Mouse (Mus musculus) embryonic fibroblast, embryonic 13.5 days (primary cell): Measurements from ENCODE around the gene Pam16. TPM values are rescaled to one million over a fixed set of nuclear protein-coding genes. Genes with fewer than 3 reads are reported as not detected.
"Not testable (repeated sequence)": the region's sequence is repeated elsewhere in the genome, so short reads cannot be mapped to it uniquely, and the experiment has no call there.

Experiments
- H3K27ac ChIP-seq: 2 replicates; pipeline ENCODE4 v1.5.1; 2012; ENCODE audit warnings: low read length, control low read depth, inconsistent platforms; ENCODE audit not compliant: insufficient read depth
- H3K4me1 ChIP-seq: 2 replicates; pipeline ENCODE4 v1.6.1; 2011; ENCODE audit warnings: low read length; ENCODE audit not compliant: control insufficient read depth, insufficient read depth
- H3K4me3 ChIP-seq: 2 replicates; pipeline ENCODE4 v1.5.1; 2011; ENCODE audit warnings: mild to moderate bottlenecking, control low read depth, low read length; ENCODE audit not compliant: insufficient read depth
- CTCF ChIP-seq: IDR thresholded peaks from 2 replicates; pipeline ENCODE4 v1.5.1; 2011; ENCODE audit warnings: mild to moderate bottlenecking, control low read depth, low read length, moderate library complexity, borderline replicate concordance; ENCODE audit not compliant: insufficient read depth
- POLR2A ChIP-seq: IDR thresholded peaks from 2 replicates; pipeline ENCODE4 v1.6.1; 2011; ENCODE audit warnings: low read depth, mild to moderate bottlenecking, control low read depth, low read length, moderate library complexity
- polyA plus RNA-seq: library from polyadenylated mRNA; stranded (reverse); fragments of >200 nt; gene quantifications from 2 replicates; pipeline ENCODE4 v1.2.4, GENCODE M21; 2011; ENCODE audit warnings: low read depth; ENCODE audit not compliant: missing spikeins, insufficient read length

The Pam16 gene
- polyA plus RNA-seq, 1 experiment, result 33.1 TPM

DNA sequence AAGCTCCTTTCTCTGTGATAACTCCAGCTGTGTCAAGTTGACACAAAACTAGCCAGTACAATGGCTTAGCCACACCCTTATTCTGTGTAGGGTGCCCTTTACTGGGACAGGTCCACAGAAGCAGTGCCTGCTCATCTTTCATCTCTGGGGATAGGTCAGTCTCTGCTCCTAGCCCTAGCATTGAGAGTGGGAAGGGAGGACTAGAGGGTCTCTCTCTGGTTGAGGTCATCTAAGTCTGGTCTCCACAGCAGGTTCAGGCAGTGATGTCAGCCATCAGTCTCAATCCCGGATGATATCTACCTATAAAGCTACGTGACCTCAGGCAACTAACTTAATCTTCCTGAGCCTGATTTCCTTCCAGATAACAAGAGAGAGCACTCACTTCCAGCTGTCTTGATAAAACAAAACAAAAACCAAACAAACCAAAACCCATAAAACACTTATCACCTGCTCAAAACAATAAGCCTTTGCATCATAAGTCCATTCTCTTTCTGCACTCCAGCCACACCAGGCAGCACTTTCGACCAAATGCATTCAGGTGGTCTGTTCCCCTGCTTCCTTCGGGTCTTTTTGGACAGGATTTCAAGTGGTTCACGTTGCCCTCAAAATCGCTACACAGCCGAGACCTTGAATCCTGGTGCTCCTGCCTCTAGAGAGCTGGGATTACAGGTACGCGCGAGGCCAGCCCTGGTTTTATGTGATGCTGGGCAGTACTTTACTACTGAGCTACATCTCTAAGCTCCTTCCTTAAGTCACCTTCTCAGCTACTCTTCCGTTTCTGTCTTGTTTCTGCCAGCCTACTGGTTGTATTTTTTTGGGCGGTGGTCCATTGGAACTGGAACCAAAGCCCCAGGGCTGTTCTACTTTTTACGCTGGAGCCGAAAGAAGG lies 38.9 kb downstream of the Pam16 start:
- peak overlapping the region; percentile 41 for H3K4me3 ChIP-seq
- peaks cover 11% of the 10 kb centered on the region for H3K4me1 ChIP-seq
- peak overlapping the region; percentile 62 for H3K27ac ChIP-seq
- TF ChIP-seq POLR2A (no peak), CTCF (no peak)

DNA sequence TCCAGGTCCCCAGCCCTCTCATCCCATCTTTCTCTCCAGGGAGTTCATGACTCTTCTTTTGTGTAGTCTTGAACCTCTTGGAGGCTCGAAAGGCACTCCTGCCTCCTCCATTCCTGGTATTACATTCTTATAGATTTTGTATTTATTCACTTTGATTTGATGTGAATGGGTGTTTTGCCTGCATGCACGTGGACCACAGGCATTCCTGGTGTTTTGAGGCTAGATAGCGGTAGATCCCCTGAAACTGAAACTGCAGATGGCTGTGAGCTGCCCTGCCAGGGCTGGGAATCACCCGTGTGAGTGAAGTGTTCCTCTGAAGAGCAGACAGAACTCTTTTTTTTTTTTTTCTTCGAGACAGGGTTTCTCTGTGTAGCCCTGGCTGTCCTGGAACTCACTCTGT lies 40.4 kb downstream of the Pam16 start:
- peaks cover 11% of the 10 kb centered on the region for H3K4me1 ChIP-seq
- H3K27ac ChIP-seq, result no peak overlapping the region
- H3K4me3 ChIP-seq, result no peak overlapping the region
- TF ChIP-seq CTCF (no peak), POLR2A (no peak)

DNA sequence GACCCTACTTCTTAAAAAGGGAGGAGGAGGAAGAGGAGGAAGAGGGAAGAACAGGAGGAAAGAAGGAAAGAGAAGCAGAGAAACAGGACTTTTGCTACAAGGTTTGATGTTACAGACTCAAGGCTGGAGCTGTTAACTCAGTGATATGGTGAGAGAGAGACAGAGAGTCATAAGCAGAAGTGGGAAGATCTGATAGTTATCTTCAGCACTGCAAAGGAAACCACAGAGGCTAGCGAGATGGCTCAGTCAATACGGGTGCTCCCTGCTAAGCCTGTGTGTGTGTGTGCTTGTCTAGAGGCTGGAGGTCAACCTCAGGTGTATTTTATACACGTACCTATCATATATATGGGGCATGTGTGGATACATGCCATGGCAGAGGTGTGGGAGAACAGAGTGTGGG lies 41.0 kb downstream of the Pam16 start:
- peaks cover 11% of the 10 kb centered on the region for H3K4me1 ChIP-seq
- no peak overlapping the region for H3K27ac ChIP-seq
- H3K4me3 ChIP-seq, result no peak overlapping the region
- TF ChIP-seq CTCF (no peak), POLR2A (no peak)

DNA sequence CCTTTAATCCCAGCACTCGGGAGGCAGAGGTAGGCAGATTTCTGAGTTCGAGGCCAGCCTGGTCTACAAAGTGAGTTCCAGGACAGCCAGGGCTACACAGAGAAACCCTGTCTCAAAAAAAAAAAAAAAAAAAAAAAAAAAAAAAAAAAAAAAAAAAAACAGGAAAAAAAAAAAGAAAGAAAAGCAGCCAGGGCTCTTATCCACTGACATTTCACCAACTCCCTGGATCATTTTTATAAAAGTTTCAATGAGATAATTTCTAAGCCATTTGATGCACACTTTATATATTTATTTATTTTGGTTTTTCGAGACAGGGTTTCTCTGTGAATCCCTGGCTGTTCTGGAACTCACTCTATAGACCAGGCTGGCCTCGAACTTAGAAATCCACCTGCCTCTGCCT lies 43.6 kb downstream of the Pam16 start:
- not testable (repeated sequence) for H3K27ac ChIP-seq, H3K4me3 ChIP-seq, H3K4me1 ChIP-seq

DNA sequence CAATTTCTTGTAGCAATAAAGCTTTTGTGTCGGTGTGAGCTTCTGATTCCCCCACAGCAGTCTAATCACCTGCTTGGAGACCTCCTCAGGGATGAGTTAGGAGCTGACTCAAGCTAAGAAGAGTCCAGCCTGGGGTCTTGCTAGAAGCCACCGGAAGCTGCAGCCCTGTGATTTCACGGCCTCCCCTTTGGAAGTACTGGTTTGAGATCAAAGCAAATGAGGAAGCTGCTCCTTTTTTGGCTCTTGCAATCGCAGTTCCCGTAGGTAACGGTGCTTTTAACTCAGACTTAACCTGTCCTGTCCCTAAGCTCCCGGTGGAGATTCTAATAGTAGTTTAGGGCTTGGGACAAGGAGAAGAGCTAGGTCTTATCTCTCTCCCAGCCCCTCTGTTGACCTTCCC lies 46.2 kb downstream of the Pam16 start:
- H3K4me1 ChIP-seq, result no peaks in the 10 kb centered on the region
- no peak for TF ChIP-seq CTCF
- TF ChIP-seq POLR2A, result no peak
- no peak overlapping the region for H3K27ac ChIP-seq
- no peak overlapping the region for H3K4me3 ChIP-seq

DNA sequence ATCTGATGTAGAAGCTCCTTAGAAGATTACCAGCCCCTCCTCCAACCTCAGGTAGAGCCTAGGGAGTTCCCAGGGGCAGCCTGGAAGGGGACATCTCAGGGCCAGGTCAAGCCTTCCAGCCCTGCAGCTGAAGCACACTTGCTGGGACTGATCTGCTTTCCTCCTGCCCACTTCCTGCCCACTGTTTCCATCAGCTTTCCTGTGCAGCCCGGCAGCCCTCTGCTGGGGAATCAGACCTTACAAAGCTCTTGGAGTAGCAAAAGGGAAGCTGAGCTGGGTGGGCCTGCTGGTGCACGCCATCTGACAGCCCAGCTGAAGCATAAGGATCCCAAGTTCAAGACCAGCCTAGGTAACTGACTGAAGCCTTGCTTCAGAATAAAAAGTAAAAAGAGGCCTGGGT lies 47.9 kb downstream of the Pam16 start:
- Histone ChIP-seq H3K4me3 (no peak overlapping the region), H3K4me1 (no peaks in the 10 kb centered on the region), H3K27ac (no peak overlapping the region)
- TF ChIP-seq CTCF, result no peak
- TF ChIP-seq POLR2A, result no peak

DNA sequence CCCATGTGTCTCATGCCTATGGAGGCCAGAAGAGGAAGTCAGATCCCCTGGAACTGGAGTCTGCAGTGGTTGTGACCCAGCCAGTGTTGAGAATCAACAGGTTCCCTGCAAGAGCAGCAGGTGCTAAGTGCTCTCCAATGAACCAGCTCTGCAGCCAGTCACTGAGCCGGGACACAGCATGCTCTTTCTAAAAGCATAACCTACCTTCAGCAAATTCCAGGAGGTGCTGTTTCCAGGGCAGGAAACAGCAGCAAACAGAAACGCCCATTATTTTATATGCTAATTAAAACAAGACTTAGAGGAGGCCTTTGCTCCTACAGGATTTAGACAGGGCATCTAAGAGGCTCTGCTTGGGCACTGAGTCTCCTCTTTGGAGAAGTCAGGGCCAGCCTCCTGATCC lies 48.8 kb downstream of the Pam16 start:
- H3K4me3 ChIP-seq, result no peak overlapping the region
- no peak overlapping the region for H3K27ac ChIP-seq
- TF ChIP-seq POLR2A (no peak), CTCF (no peak)
- H3K4me1 ChIP-seq, result no peaks in the 10 kb centered on the region

DNA sequence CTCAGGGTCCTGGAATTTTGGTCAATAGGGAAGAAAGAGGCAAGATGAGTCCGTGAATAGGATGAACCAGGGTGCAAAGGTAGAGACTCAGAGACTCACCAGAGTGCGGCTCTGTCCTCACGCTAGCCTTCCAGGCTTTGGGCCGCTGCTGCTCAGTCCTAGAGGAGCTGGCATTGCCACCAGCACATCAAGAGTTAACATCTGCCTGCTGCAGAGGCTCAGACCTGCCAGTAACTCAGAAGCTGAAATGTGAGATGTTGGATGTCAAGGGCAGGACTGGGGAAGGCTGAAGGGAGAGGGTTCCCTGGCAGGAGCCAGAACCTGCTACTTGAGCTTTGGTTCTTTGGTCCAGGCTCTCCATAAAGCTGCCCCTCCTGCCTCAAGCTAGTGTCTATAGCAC lies 54.1 kb downstream of the Pam16 start:
- H3K27ac ChIP-seq, result no peak overlapping the region
- H3K4me1 ChIP-seq, result no peaks in the 10 kb centered on the region
- TF ChIP-seq CTCF, result no peak
- no peak for TF ChIP-seq POLR2A
- no peak overlapping the region for H3K4me3 ChIP-seq

DNA sequence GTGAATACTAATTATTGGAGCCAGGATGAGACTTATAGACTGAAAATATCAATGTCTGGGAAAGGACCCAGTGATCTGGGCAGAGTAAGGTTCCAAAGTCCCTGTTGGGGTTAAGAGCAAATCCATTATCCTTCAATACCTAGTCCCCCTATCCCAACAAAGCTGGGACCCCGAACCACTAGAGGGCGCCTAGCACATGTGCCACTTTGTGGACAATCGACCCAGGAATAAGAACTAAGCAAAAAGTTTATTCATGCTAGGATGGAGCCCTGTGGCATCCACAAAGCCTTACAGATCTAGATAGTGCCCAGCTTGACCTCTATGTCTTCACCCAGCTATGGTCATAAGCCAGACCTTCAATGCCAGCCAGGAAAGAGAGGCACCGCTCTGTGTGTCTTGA lies 56.9 kb downstream of the Pam16 start:
- H3K27ac ChIP-seq, result no peak overlapping the region
- no peak overlapping the region for H3K4me3 ChIP-seq
- peak; percentile 74 for TF ChIP-seq CTCF
- TF ChIP-seq POLR2A, result no peak
- H3K4me1 ChIP-seq, result no peaks in the 10 kb centered on the region

Other genes starting within 250 kb of the Pam16 start
- gene Adcy9, start 204.5 kb downstream of the Pam16 start, polyA plus RNA-seq, result 2.3 and 2.8 TPM in 2 replicates
- gene Srl, start 83.2 kb downstream of the Pam16 start, polyA plus RNA-seq, result 3.9 and 5.9 TPM in 2 replicates
- gene Tfap4, start 65.1 kb downstream of the Pam16 start, polyA plus RNA-seq, result 3.4 and 6.9 TPM in 2 replicates
- gene Glis2, start 30.3 kb downstream of the Pam16 start, polyA plus RNA-seq, result 52.2 and 64.0 TPM in 2 replicates
- 72.1 and 79.5 TPM in 2 replicates for gene Vasn, start 15.0 kb upstream of the Pam16 start, polyA plus RNA-seq
- 39.7 and 47.6 TPM in 2 replicates for gene Dnaja3, start 15.0 kb upstream of the Pam16 start, polyA plus RNA-seq
- 17.7 and 23.3 TPM in 2 replicates for gene Coro7, start 54.8 kb upstream of the Pam16 start, polyA plus RNA-seq
- 9.7 and 14.8 TPM in 2 replicates for gene Nmral1, start 94.4 kb upstream of the Pam16 start, polyA plus RNA-seq
- 47.7 and 50.0 TPM in 2 replicates for gene Hmox2, start 101.4 kb upstream of the Pam16 start, polyA plus RNA-seq
- gene Cdip1, start 165.3 kb upstream of the Pam16 start, polyA plus RNA-seq, result 30.3 and 34.1 TPM in 2 replicates
- gene 4930562C15Rik, start 210.4 kb upstream of the Pam16 start, polyA plus RNA-seq, result not detected in 2 replicates